Mouse (Mus musculus) embryonic facial prominence, embryonic 14.5 days (tissue): ENCODE measurements around the gene Nudt12. TPM values are rescaled to one million over a fixed set of nuclear protein-coding genes. Genes with fewer than 3 reads are reported as not detected.

ENCODE experiments used
- ATAC-seq: fragments of 200-750 bp; cut with Nextera tagmentation; 2 replicates; pipeline ENCODE4 v1.8.0; 2017; ENCODE audit warnings: low read depth, moderate number of reproducible peaks, moderate TSS enrichment
- DNase-seq: peaks from one replicate; pipeline ENCODE4 v3.0.0-alpha.2; 2015; ENCODE audit warnings: low spot score
- H3K27ac ChIP-seq: fragments of 300-500 bp; sonication (generic); replicated peaks from 2 replicates; pipeline ENCODE4 v1.5.1; 2014; ENCODE audit warnings: low read depth, mild to moderate bottlenecking, low read length, moderate library complexity
- H3K27me3 ChIP-seq: fragments of 300-500 bp; sonication (generic); replicated peaks from 2 replicates; pipeline ENCODE4 v1.6.1; 2014; ENCODE audit warnings: low read length; ENCODE audit not compliant: control insufficient read depth, insufficient read depth
- H3K36me3 ChIP-seq: fragments of 300-500 bp; sonication (generic); 2 replicates; pipeline ENCODE4 v1.6.1; 2014; ENCODE audit warnings: low read length, mixed read lengths; ENCODE audit not compliant: control insufficient read depth, insufficient read depth
- H3K4me1 ChIP-seq: fragments of 300-500 bp; sonication (generic); 2 replicates; pipeline ENCODE4 v1.6.1; 2014; ENCODE audit warnings: antibody characterized with exemption, low read length; ENCODE audit not compliant: control insufficient read depth, insufficient read depth
- H3K4me2 ChIP-seq: fragments of 300-500 bp; sonication (generic); 2 replicates; pipeline ENCODE4 v1.6.1; 2014; ENCODE audit warnings: low read depth, mild to moderate bottlenecking, low read length, moderate library complexity, mixed read lengths
- H3K4me3 ChIP-seq: fragments of 300-500 bp; sonication (generic); 2 replicates; pipeline ENCODE4 v1.5.1; 2014; ENCODE audit warnings: low read depth, mild to moderate bottlenecking, low read length
- H3K9ac ChIP-seq: fragments of 300-500 bp; sonication (generic); 2 replicates; pipeline ENCODE4 v1.6.1; 2014; ENCODE audit warnings: low read depth, mild to moderate bottlenecking, low read length, moderate library complexity, mixed read lengths
- H3K9me3 ChIP-seq: fragments of 300-500 bp; sonication (generic); 2 replicates; pipeline ENCODE4 v1.6.1; 2016; ENCODE audit warnings: low read length; ENCODE audit not compliant: control insufficient read depth
- WGBS: fragments of 180-500 bp; shearing (Covaris S2); extraction: QIAGEN DNeasy Blood & Tissue Kit; methylation state at CpG from one replicate; pipeline ENCODE4 v1.1.7; 2014; 5-methylcytosine and 5-hydroxymethylcytosine counted together
- polyA plus RNA-seq: library from polyadenylated mRNA; unstranded; fragments of >200 nt; fragmentation: Nextera tagmentation; extraction: Ambion mirVana; gene quantifications from 2 replicates; pipeline ENCODE4 v1.2.1, GENCODE M21; 2014

The Nudt12 gene
- polyA plus RNA-seq, 1 experiment from 2014 or later, result 4.0 TPM

GRCm38 (mm10) chr17:59011546-59012307, 1.4 kb downstream of the Nudt12 start:
- no peak overlapping the region; the same call in 1 of the 2 replicates for H3K4me2 ChIP-seq
- ATAC-seq (no peak), DNase-seq (no peak)
- no peaks in the 10 kb centered on the region for H3K36me3 ChIP-seq
- whole genome bisulfite sequencing, result 79% methylated on average over 13 of the region's 13 CpGs
- H3K27ac ChIP-seq, result no peak overlapping the region
- H3K4me1 ChIP-seq, result no peaks in the 10 kb centered on the region
- H3K9me3 ChIP-seq, result no peaks in the 10 kb centered on the region
- no peak overlapping the region for H3K9ac ChIP-seq
- H3K27me3 ChIP-seq, result no peaks in the 10 kb centered on the region
- H3K4me3 ChIP-seq, result peak overlapping the region; percentile 50; the same call in 1 of the 2 replicates

- no peaks in the 10 kb centered on the region for H3K36me3 ChIP-seq
- H3K9me3 ChIP-seq, result no peaks in the 10 kb centered on the region
- H3K4me1 ChIP-seq, result no peaks in the 10 kb centered on the region
- H3K27me3 ChIP-seq, result no peaks in the 10 kb centered on the region
- no peak within 1 kb of the TSS for H3K9ac ChIP-seq
- H3K4me3 ChIP-seq, result no peak within 1 kb of the TSS
- H3K4me2 ChIP-seq, result no peak within 1 kb of the TSS
- DNase-seq (no peak), ATAC-seq (no peak)
- WGBS, result 86% methylated on average over 6 of the region's 6 CpGs
- H3K27ac ChIP-seq, result no peak within 1 kb of the TSS
These were observed 21.9 kb downstream of the Nudt12 start, which contains the start of gene Pdzph1 for GRCm38 (mm10) chr17:58991275-58991674. TSS of gene Pdzph1 (minus strand) at chr17:58991375.

GRCm38 (mm10) chr17:58973237-58973636, 39.9 kb downstream of the Nudt12 start:
- Histone ChIP-seq H3K27me3 (no peaks in the 10 kb centered on the region), H3K27ac (no peak overlapping the region), H3K9me3 (no peaks in the 10 kb centered on the region), H3K4me1 (peaks cover 2% of the 10 kb centered on the region; the same call in 1 of the 2 replicates), H3K9ac (no peak overlapping the region), H3K4me2 (no peak overlapping the region), H3K4me3 (no peak overlapping the region), H3K36me3 (no peaks in the 10 kb centered on the region)
- 70% methylated on average over 5 of the region's 5 CpGs for WGBS
- no peak for DNase-seq
- no peak for ATAC-seq

GRCm38 (mm10) chr17:58959905-58960304, 53.3 kb downstream of the Nudt12 start:
- Histone ChIP-seq H3K36me3 (no peaks in the 10 kb centered on the region), H3K9ac (no peak overlapping the region), H3K4me2 (no peak overlapping the region), H3K27me3 (no peaks in the 10 kb centered on the region), H3K4me1 (no peaks in the 10 kb centered on the region), H3K9me3 (no peaks in the 10 kb centered on the region), H3K27ac (no peak overlapping the region), H3K4me3 (no peak overlapping the region)
- DNase-seq, result peak; percentile 11
- 27% methylated on average over 3 of the region's 3 CpGs for WGBS
- no peak for ATAC-seq

- ATAC-seq (no peak), DNase-seq (no peak)
- no peak overlapping the region for H3K4me2 ChIP-seq
- H3K9me3 ChIP-seq, result no peaks in the 10 kb centered on the region
- H3K9ac ChIP-seq, result no peak overlapping the region
- H3K4me3 ChIP-seq, result no peak overlapping the region
- H3K4me1 ChIP-seq, result no peaks in the 10 kb centered on the region
- H3K27me3 ChIP-seq, result no peaks in the 10 kb centered on the region
- H3K27ac ChIP-seq, result no peak overlapping the region
- no peaks in the 10 kb centered on the region for H3K36me3 ChIP-seq
- 83% methylated on average over 1 of the region's 1 CpGs for WGBS
These were observed 56.1 kb downstream of the Nudt12 start for GRCm38 (mm10) chr17:58957055-58957454.

Other genes with a start within 250 kb of the Nudt12 start
- 0.42 TPM in 1 of 2 replicates, not detected in the other for gene Pdzph1, start 22.0 kb downstream of the Nudt12 start, polyA plus RNA-seq